Mouse (Mus musculus) limb, embryonic 10.5 days (tissue): ENCODE data around the gene Cfap97d2. TPM values are rescaled to one million over a fixed set of nuclear protein-coding genes. Genes with fewer than 3 reads are reported as not detected.

Experiments
- DNase-seq: peaks from one replicate; pipeline ENCODE4 v3.0.0-alpha.2; 2017; ENCODE audit warnings: low spot score
- H3K27ac ChIP-seq: fragments of 300-500 bp; sonication (generic); 2 replicates; pipeline ENCODE4 v1.5.1; 2016; ENCODE audit warnings: mild to moderate bottlenecking
- H3K27me3 ChIP-seq: fragments of 300-500 bp; sonication (generic); 2 replicates; pipeline ENCODE4 v1.6.1; 2016; ENCODE audit warnings: low read depth, mild to moderate bottlenecking; ENCODE audit not compliant: poor library complexity, severe bottlenecking
- H3K36me3 ChIP-seq: fragments of 300-500 bp; sonication (generic); 2 replicates; pipeline ENCODE4 v1.6.1; 2016; ENCODE audit warnings: mild to moderate bottlenecking, moderate library complexity
- H3K4me1 ChIP-seq: fragments of 300-500 bp; sonication (generic); 2 replicates; pipeline ENCODE4 v1.6.1; 2016
- H3K4me3 ChIP-seq: fragments of 300-500 bp; sonication (generic); 2 replicates; pipeline ENCODE4 v1.5.1; 2016; ENCODE audit warnings: mild to moderate bottlenecking, moderate library complexity
- H3K9me3 ChIP-seq: fragments of 300-500 bp; sonication (generic); replicated peaks from 2 replicates; pipeline ENCODE4 v1.6.1; 2016; ENCODE audit warnings: mild to moderate bottlenecking
- WGBS: fragments of 180-500 bp; shearing (Covaris S2); methylation state at CpG from one replicate; pipeline ENCODE4 v1.1.7; 2016; 5-methylcytosine and 5-hydroxymethylcytosine counted together
- polyA plus RNA-seq: library from polyadenylated mRNA; unstranded; fragments of >200 nt; fragmentation: Nextera tagmentation; extraction: Ambion mirVana; gene quantifications from 2 replicates; pipeline ENCODE4 v1.2.1, GENCODE M21; 2016

Cfap97d2 gene
- polyA plus RNA-seq, 1 experiment from 2014 or later, result not detected

DNA sequence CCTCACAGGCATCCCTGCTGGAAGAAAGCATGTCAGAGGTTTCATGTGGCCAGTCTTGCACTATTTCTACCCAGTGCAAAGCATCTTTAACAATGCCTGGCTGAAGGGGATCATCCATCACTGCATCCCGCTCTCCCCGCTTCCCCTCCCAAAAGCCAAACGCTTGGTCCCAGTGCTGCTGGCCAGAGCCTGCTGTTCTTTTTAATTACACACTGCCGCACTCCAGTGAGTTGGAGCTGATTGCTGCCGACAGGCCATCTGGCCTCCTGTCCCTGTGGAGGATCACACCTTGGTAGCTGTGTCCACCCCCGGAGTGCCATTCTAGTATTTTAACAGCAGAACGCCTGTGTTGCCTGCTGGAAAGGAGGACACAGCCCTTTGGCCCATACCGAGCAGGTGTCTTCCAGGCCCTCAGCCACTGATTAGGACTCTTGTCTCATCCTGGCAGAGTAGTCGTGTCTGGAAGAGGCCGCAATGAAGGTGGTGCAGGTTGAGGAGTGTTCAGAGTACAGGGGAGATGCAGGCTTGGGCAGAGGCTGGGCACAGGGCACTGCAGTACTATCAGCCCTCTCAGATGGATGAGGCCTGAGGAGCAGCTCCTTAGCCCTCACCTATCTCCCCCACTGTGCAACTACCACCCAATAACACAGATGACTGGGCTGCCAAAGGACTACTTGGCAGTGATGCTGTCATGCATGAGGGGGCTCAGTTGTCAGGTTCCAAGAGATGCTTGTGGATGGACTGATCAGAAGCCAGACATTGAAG is 13.2 kb upstream of the Cfap97d2 start:
- Histone ChIP-seq H3K36me3 (no peaks in the 10 kb centered on the region), H3K27me3 (no peaks in the 10 kb centered on the region), H3K4me1 (peaks cover 11% of the 10 kb centered on the region), H3K27ac (no peak overlapping the region), H3K4me3 (no peak overlapping the region), H3K9me3 (no peaks in the 10 kb centered on the region)
- WGBS, result 38% methylated on average over 10 of the region's 10 CpGs
- DNase-seq, result no peak

DNA sequence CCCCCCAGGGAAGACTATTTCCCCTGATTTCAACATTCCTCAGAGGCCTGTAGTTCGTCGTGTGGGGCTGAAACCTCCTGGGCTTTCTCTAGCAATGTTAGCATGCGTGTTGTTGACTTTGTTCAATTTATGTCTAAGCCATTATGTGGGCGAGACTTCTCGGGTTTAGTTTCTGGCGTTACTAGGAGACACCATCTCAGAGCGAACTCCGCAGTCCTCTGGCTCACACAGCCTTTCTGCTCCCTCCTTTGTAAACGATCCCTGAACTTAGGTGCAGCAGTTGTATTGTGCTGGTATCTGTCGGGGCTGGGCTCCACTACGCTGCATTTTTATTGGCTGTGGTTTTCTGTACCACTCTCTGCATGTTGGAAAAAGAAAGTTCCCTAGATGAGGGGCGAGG is 11.0 kb upstream of the Cfap97d2 start:
- DNase-seq, result no peak
- H3K27me3 ChIP-seq, result no peaks in the 10 kb centered on the region
- 78% methylated on average over 12 of the region's 12 CpGs for WGBS
- H3K4me3 ChIP-seq, result no peak overlapping the region
- H3K27ac ChIP-seq, result no peak overlapping the region
- peaks cover 7% of the 10 kb centered on the region; the same call in 1 of the 2 replicates for H3K4me1 ChIP-seq
- H3K9me3 ChIP-seq, result no peaks in the 10 kb centered on the region
- H3K36me3 ChIP-seq, result no peaks in the 10 kb centered on the region

DNA sequence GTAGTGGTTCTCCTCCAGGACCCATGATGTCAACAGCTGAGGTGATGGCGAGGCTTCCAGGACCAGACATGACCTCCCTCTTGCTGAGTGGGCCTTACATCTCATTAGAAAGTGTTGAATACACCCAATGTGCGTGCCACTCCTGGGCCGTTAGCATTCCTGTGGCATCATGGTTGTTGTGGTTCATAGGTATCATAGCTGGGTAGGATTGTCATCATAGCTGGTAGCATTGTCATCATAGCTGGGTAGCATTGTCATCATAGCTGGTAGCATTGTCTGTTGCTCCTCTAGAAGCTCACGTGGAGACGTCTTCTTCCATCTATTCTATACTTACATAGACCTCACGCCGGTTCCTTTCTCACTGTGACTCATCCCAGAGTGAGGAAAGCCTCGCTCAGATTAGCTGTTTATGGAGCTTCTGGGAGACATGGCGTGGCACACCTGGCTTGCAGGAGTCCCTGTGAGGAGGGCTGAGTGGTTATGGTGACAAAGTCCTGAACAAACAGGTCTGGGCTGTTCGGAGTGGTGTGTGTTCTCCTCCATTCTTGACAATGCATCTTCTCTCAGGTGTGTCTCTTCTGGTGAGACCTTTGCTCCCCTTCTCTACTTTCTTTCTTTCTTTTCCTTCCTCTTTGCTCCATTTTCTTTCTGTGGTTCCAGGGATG is 10.4 kb upstream of the Cfap97d2 start:
- no peak overlapping the region for H3K4me3 ChIP-seq
- no peaks in the 10 kb centered on the region for H3K27me3 ChIP-seq
- H3K4me1 ChIP-seq, result peaks cover 7% of the 10 kb centered on the region; the same call in 1 of the 2 replicates
- DNase-seq, result no peak
- H3K27ac ChIP-seq, result no peak overlapping the region
- no peaks in the 10 kb centered on the region for H3K9me3 ChIP-seq
- WGBS, result 89% methylated on average over 10 of the region's 10 CpGs
- no peaks in the 10 kb centered on the region for H3K36me3 ChIP-seq

DNA sequence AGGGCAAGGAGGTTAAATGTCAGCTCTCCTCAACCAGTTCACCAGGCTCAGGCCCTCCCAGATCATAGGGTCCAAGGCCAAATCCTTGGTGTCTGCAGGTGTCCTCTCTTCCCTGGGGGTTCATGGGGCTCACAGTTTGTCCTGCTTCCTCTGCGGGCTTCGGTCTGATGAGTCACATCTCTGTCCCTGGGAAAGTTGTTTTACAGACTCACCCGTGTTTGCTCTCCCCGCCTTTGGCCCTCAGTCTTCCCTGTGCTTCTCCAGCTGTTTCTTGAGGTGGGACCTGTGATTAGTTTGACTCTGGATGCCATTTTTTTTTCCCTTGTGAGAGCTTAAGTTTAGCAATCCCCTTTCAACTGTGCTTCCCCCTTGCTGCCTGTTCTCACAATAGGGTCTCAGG is 9.5 kb upstream of the Cfap97d2 start:
- no peak overlapping the region for H3K4me3 ChIP-seq
- peaks cover 7% of the 10 kb centered on the region; the same call in 1 of the 2 replicates for H3K4me1 ChIP-seq

GRCm38 (mm10) chr8:13697196-13697595 is 8.5 kb upstream of the Cfap97d2 start:
- no peak for DNase-seq
- Histone ChIP-seq H3K9me3 (no peaks in the 10 kb centered on the region), H3K27me3 (no peaks in the 10 kb centered on the region), H3K4me3 (no peak overlapping the region), H3K4me1 (peaks cover 7% of the 10 kb centered on the region; the same call in 1 of the 2 replicates), H3K36me3 (no peaks in the 10 kb centered on the region), H3K27ac (no peak overlapping the region)
- WGBS, result 82% methylated on average over 8 of the region's 8 CpGs

More for the DNA sequence above, 9.5 kb upstream of the Cfap97d2 start:
- 88% methylated on average over 4 of the region's 4 CpGs for WGBS
- no peaks in the 10 kb centered on the region for H3K27me3 ChIP-seq
- no peak for DNase-seq
- H3K9me3 ChIP-seq, result no peaks in the 10 kb centered on the region
- H3K27ac ChIP-seq, result no peak overlapping the region
- no peaks in the 10 kb centered on the region for H3K36me3 ChIP-seq

- H3K36me3 ChIP-seq, result no peaks in the 10 kb centered on the region
- no peaks in the 10 kb centered on the region for H3K27me3 ChIP-seq
- DNase-seq, result no peak
- peaks cover 2% of the 10 kb centered on the region for H3K4me1 ChIP-seq
- WGBS, result 85% methylated on average over 8 of the region's 8 CpGs
- no peak overlapping the region for H3K4me3 ChIP-seq
- H3K27ac ChIP-seq, result no peak overlapping the region
- no peaks in the 10 kb centered on the region for H3K9me3 ChIP-seq
Measured at GRCm38 (mm10) chr8:13697681-13698080, 8.0 kb upstream of the Cfap97d2 start.

GRCm38 (mm10) chr8:13698281-13698680 is 7.4 kb upstream of the Cfap97d2 start:
- H3K27ac ChIP-seq, result no peak overlapping the region
- no peaks in the 10 kb centered on the region for H3K27me3 ChIP-seq
- no peaks in the 10 kb centered on the region for H3K36me3 ChIP-seq
- H3K4me1 ChIP-seq, result peaks cover 3% of the 10 kb centered on the region; the same call in 1 of the 2 replicates
- H3K9me3 ChIP-seq, result no peaks in the 10 kb centered on the region
- no peak overlapping the region for H3K4me3 ChIP-seq
- 88% methylated on average over 3 of the region's 3 CpGs for WGBS
- DNase-seq, result no peak

- Histone ChIP-seq H3K36me3 (no peaks in the 10 kb centered on the region), H3K27ac (no peak overlapping the region), H3K4me3 (no peak overlapping the region), H3K27me3 (no peaks in the 10 kb centered on the region), H3K4me1 (peaks cover 3% of the 10 kb centered on the region; the same call in 1 of the 2 replicates), H3K9me3 (no peaks in the 10 kb centered on the region)
- 90% methylated on average over 5 of the region's 5 CpGs for WGBS
- no peak for DNase-seq
Measured at GRCm38 (mm10) chr8:13699323-13699949, 6.3 kb upstream of the Cfap97d2 start.

DNA sequence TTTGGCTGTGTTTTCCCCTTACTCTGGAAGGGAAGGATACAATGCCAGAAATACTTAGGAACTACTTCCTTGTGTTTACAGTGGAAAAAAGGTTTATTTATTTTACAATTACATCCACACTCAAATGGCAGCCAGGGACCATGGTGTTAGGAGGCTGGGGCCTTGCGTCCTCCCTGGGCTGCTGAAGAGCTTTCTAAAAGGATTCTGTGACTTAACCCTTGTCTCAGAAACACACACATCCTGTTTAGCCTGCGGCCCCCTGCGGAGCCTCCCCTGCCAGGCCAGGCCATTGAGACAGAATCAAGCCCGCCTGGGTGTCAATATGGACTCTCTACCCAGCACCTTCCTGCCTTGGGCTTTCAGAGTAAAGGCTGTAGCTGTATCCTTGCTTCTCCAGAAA is 2.9 kb upstream of the Cfap97d2 start:
- 59% methylated on average over 4 of the region's 4 CpGs for WGBS
- peaks cover 11% of the 10 kb centered on the region for H3K4me1 ChIP-seq
- no peaks in the 10 kb centered on the region for H3K9me3 ChIP-seq
- H3K27me3 ChIP-seq, result no peaks in the 10 kb centered on the region
- H3K4me3 ChIP-seq, result no peak overlapping the region
- H3K27ac ChIP-seq, result no peak overlapping the region
- DNase-seq, result no peak
- H3K36me3 ChIP-seq, result no peaks in the 10 kb centered on the region

DNA sequence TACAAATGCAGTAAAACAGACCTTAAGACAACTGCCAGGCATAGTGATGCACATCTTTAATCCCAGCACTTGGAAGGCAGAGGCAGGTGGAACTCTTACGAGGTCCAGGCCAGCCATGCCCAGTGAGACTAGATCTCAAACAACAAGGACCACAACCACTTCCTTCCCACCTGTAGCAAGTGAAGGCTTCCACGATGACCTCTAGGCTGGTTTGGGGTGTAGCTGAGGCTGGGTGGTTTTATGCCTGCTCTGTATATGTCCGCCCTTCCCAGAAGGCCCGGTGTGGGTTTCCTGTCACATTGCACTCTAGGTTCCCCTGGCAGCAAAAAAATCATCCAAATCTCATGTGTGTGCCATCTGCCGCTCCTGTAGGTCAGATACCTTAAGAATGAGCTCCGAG is 1.9 kb upstream of the Cfap97d2 start:
- Histone ChIP-seq H3K27me3 (no peaks in the 10 kb centered on the region), H3K4me3 (no peak overlapping the region), H3K36me3 (no peaks in the 10 kb centered on the region), H3K4me1 (peaks cover 11% of the 10 kb centered on the region), H3K9me3 (no peaks in the 10 kb centered on the region), H3K27ac (no peak overlapping the region)
- DNase-seq, result no peak
- 95% methylated on average over 6 of the region's 6 CpGs for WGBS

DNA sequence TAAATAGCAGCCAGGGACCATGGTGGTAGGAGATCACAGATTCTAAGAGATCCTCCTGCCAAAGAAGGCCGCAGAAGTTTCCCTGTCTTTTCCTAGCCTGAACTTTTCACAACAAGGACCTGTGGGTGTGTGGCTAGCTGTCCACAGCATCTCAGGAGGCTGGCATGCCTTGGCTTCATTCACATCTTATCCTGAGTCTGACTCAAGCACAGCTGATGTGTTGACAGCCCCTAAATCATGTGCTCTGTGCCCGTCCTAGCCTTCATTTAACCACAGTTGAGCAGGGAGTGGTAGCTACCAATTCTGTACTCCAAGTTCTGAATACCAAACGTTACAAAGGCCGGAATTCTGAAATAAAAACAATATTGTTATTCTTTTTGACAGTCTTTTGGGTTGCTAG is 1.4 kb upstream of the Cfap97d2 start:
- Histone ChIP-seq H3K27ac (no peak overlapping the region), H3K4me3 (no peak overlapping the region), H3K4me1 (peaks cover 11% of the 10 kb centered on the region), H3K27me3 (no peaks in the 10 kb centered on the region), H3K9me3 (no peaks in the 10 kb centered on the region), H3K36me3 (no peaks in the 10 kb centered on the region)
- WGBS, result 77% methylated on average over 4 of the region's 4 CpGs
- DNase-seq, result no peak

DNA sequence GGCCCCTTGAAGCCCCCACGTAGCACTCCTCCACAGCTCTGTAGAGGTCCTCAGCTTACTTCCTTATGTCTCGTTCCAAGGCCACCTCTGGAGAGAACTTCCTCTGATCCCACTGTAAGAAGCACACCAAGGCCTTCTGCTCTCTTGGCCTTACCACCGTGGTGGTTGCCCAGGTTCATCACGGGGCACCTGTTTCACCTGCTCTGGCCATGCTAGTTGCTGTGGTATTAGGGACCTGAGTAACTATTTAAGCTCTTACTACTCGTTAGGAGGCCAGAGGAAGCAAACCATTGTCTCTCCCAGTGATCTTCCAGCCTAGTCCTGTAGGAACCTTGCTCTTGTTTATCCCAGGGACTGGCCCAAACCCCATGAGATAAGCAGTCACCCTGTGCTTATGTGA is 1.2 kb downstream of the Cfap97d2 start:
- Histone ChIP-seq H3K4me3 (no peak overlapping the region), H3K9me3 (no peaks in the 10 kb centered on the region), H3K36me3 (no peaks in the 10 kb centered on the region), H3K27ac (no peak overlapping the region), H3K4me1 (peaks cover 11% of the 10 kb centered on the region), H3K27me3 (no peaks in the 10 kb centered on the region)
- 89% methylated on average over 5 of the region's 5 CpGs for WGBS
- DNase-seq, result no peak

DNA sequence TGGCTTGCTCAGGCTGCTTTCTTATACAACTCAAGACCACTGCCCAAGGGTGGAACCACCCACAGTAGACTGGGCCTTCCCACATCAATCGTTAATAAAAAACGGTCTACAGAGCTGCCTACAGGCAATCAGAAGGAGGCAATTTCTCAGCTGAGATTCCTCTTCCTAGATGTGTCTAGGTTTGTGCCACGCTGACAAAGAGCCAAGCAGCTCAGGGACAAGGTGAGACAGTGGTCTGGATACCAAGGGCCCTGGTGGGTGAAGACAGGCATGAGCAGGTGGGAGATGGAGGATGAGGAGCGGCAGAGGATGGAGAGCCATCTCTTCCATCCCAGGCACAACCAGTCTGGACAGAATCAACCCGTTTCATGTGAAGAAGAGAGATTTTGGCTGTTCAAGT is 2.8 kb downstream of the Cfap97d2 start:
- Histone ChIP-seq H3K27ac (no peak overlapping the region), H3K27me3 (no peaks in the 10 kb centered on the region), H3K36me3 (no peaks in the 10 kb centered on the region), H3K4me1 (peaks cover 8% of the 10 kb centered on the region), H3K9me3 (no peaks in the 10 kb centered on the region), H3K4me3 (no peak overlapping the region)
- no peak for DNase-seq
- WGBS, result 91% methylated on average over 5 of the region's 5 CpGs
